Mouse (Mus musculus): Measurements from ENCODE around the gene Slc12a4. TPM values are rescaled to one million over a fixed set of nuclear protein-coding genes. Genes with fewer than 3 reads are reported as not detected.

The Slc12a4 gene
- polyA plus RNA-seq (2014; fragmentation: Illumina TruSeq; extraction: RNeasy Lipid Tissue Mini Kit (QIAGEN cat#74804); ENCODE audit: low read depth, low replicate concordance), result 0.39 TPM

GRCm38 (mm10) chr8:105965905-105966341 lies at the start of gene Slc12a4:
Gene Slc12a4 (minus strand): TSS chr8:105966097.

GRCm38 (mm10) chr8:106011643-106011986 lies 45.7 kb upstream of the Slc12a4 start, which contains the start of gene Ddx28:
Gene Ddx28 (minus strand): TSS chr8:106011882.

GRCm38 (mm10) chr8:106005875-106006274 lies 40.0 kb upstream of the Slc12a4 start, which contains the start of gene Dpep2nb:
Gene Dpep2nb (minus strand): TSS chr8:106005975.

GRCm38 (mm10) chr8:105990856-105991387 lies 25.0 kb upstream of the Slc12a4 start, which contains the start of gene Dus2:
Gene Dus2 (plus strand): TSS chr8:105991337.

GRCm38 (mm10) chr8:105979325-105979724 lies 13.4 kb upstream of the Slc12a4 start, which contains the start of gene Dpep3:
Gene Dpep3 (minus strand): TSS chr8:105979429.

GRCm38 (mm10) chr8:105943321-105943739 lies 22.6 kb downstream of the Slc12a4 start, which contains the start of gene Lcat:
Gene Lcat (minus strand): TSS chr8:105943382.

GRCm38 (mm10) chr8:105938306-105938669 lies 27.6 kb downstream of the Slc12a4 start, which contains the start of gene Psmb10:
Gene Psmb10 (minus strand): TSS chr8:105938444.

GRCm38 (mm10) chr8:105933762-105934161 lies 32.1 kb downstream of the Slc12a4 start, which contains the start of gene Ctrl:
Gene Ctrl (minus strand): TSS chr8:105933862.

GRCm38 (mm10) chr8:105900180-105900940 lies 65.5 kb downstream of the Slc12a4 start, which contains the start of gene Pskh1:
Gene Pskh1 (plus strand): TSS chr8:105900441.

Other genes starting within 250 kb of the Slc12a4 start
- gene Gfod2, start 207.4 kb downstream of the Slc12a4 start, polyA plus RNA-seq (2014; fragmentation: Illumina TruSeq; extraction: RNeasy Lipid Tissue Mini Kit (QIAGEN cat#74804); ENCODE audit: low read depth, low replicate concordance), result 0.24 TPM
- 11.3 TPM for gene Ranbp10, start 138.7 kb downstream of the Slc12a4 start, polyA plus RNA-seq (2014; fragmentation: Illumina TruSeq; extraction: RNeasy Lipid Tissue Mini Kit (QIAGEN cat#74804); ENCODE audit: low read depth, low replicate concordance)
- 174 TPM for gene Tsnaxip1, start 138.4 kb downstream of the Slc12a4 start, polyA plus RNA-seq (2014; fragmentation: Illumina TruSeq; extraction: RNeasy Lipid Tissue Mini Kit (QIAGEN cat#74804); ENCODE audit: low read depth, low replicate concordance)
- gene Cenpt, start 112.8 kb downstream of the Slc12a4 start, polyA plus RNA-seq (2014; fragmentation: Illumina TruSeq; extraction: RNeasy Lipid Tissue Mini Kit (QIAGEN cat#74804); ENCODE audit: low read depth, low replicate concordance), result 1.8 TPM
- gene Thap11, start 111.0 kb downstream of the Slc12a4 start, polyA plus RNA-seq (2014; fragmentation: Illumina TruSeq; extraction: RNeasy Lipid Tissue Mini Kit (QIAGEN cat#74804); ENCODE audit: low read depth, low replicate concordance), result 5.0 TPM
- 31.1 TPM for gene Nutf2, start 105.5 kb downstream of the Slc12a4 start, polyA plus RNA-seq (2014; fragmentation: Illumina TruSeq; extraction: RNeasy Lipid Tissue Mini Kit (QIAGEN cat#74804); ENCODE audit: low read depth, low replicate concordance)
- 10.5 TPM for gene Edc4, start 85.2 kb downstream of the Slc12a4 start, polyA plus RNA-seq (2014; fragmentation: Illumina TruSeq; extraction: RNeasy Lipid Tissue Mini Kit (QIAGEN cat#74804); ENCODE audit: low read depth, low replicate concordance)
- gene Nrn1l, start 72.5 kb downstream of the Slc12a4 start, polyA plus RNA-seq (2014; fragmentation: Illumina TruSeq; extraction: RNeasy Lipid Tissue Mini Kit (QIAGEN cat#74804); ENCODE audit: low read depth, low replicate concordance), result not detected
- 2.4 TPM for gene Pskh1, start 65.7 kb downstream of the Slc12a4 start, polyA plus RNA-seq (2014; fragmentation: Illumina TruSeq; extraction: RNeasy Lipid Tissue Mini Kit (QIAGEN cat#74804); ENCODE audit: low read depth, low replicate concordance)
- gene Ctrl, start 32.2 kb downstream of the Slc12a4 start, polyA plus RNA-seq (2014; fragmentation: Illumina TruSeq; extraction: RNeasy Lipid Tissue Mini Kit (QIAGEN cat#74804); ENCODE audit: low read depth, low replicate concordance), result not detected
- 0.31 TPM for gene Psmb10, start 27.7 kb downstream of the Slc12a4 start, polyA plus RNA-seq (2014; fragmentation: Illumina TruSeq; extraction: RNeasy Lipid Tissue Mini Kit (QIAGEN cat#74804); ENCODE audit: low read depth, low replicate concordance)
- gene Lcat, start 22.7 kb downstream of the Slc12a4 start, polyA plus RNA-seq (2014; fragmentation: Illumina TruSeq; extraction: RNeasy Lipid Tissue Mini Kit (QIAGEN cat#74804); ENCODE audit: low read depth, low replicate concordance), result 0.31 TPM
- 48.5 TPM for gene Dpep3, start 13.3 kb upstream of the Slc12a4 start, polyA plus RNA-seq (2014; fragmentation: Illumina TruSeq; extraction: RNeasy Lipid Tissue Mini Kit (QIAGEN cat#74804); ENCODE audit: low read depth, low replicate concordance)
- gene Dus2, start 25.2 kb upstream of the Slc12a4 start, polyA plus RNA-seq (2014; fragmentation: Illumina TruSeq; extraction: RNeasy Lipid Tissue Mini Kit (QIAGEN cat#74804); ENCODE audit: low read depth, low replicate concordance), result 4.0 TPM
- 0.52 TPM for gene Dpep2nb, start 39.9 kb upstream of the Slc12a4 start, polyA plus RNA-seq (2014; fragmentation: Illumina TruSeq; extraction: RNeasy Lipid Tissue Mini Kit (QIAGEN cat#74804); ENCODE audit: low read depth, low replicate concordance)
- gene Ddx28, start 45.8 kb upstream of the Slc12a4 start, polyA plus RNA-seq (2014; fragmentation: Illumina TruSeq; extraction: RNeasy Lipid Tissue Mini Kit (QIAGEN cat#74804); ENCODE audit: low read depth, low replicate concordance), result 2.8 TPM
- gene Nfatc3, start 92.7 kb upstream of the Slc12a4 start, polyA plus RNA-seq (2014; fragmentation: Illumina TruSeq; extraction: RNeasy Lipid Tissue Mini Kit (QIAGEN cat#74804); ENCODE audit: low read depth, low replicate concordance), result 30.0 TPM
- 0.14 TPM for gene Esrp2, start 170.9 kb upstream of the Slc12a4 start, polyA plus RNA-seq (2014; fragmentation: Illumina TruSeq; extraction: RNeasy Lipid Tissue Mini Kit (QIAGEN cat#74804); ENCODE audit: low read depth, low replicate concordance)
- gene Pla2g15, start 184.3 kb upstream of the Slc12a4 start, polyA plus RNA-seq (2014; fragmentation: Illumina TruSeq; extraction: RNeasy Lipid Tissue Mini Kit (QIAGEN cat#74804); ENCODE audit: low read depth, low replicate concordance), result 0.71 TPM
- 30.8 TPM for gene Slc7a6, start 202.8 kb upstream of the Slc12a4 start, polyA plus RNA-seq (2014; fragmentation: Illumina TruSeq; extraction: RNeasy Lipid Tissue Mini Kit (QIAGEN cat#74804); ENCODE audit: low read depth, low replicate concordance)
- 39.0 TPM for gene Slc7a6os, start 244.8 kb upstream of the Slc12a4 start, polyA plus RNA-seq (2014; fragmentation: Illumina TruSeq; extraction: RNeasy Lipid Tissue Mini Kit (QIAGEN cat#74804); ENCODE audit: low read depth, low replicate concordance)
- gene Prmt7, start 244.8 kb upstream of the Slc12a4 start, polyA plus RNA-seq (2014; fragmentation: Illumina TruSeq; extraction: RNeasy Lipid Tissue Mini Kit (QIAGEN cat#74804); ENCODE audit: low read depth, low replicate concordance), result 36.2 TPM

All from testis, adult 10 weeks (tissue).